Comparison of ENCODE assay signal across 9 mouse cellular contexts in genomic region chr12:12148659-12149399, GRCm38 (mm10).
A peak's percentile ranks its signal among the peaks of the same experiment; 100 is the strongest.
DNase-seq lines count a peak whose midpoint lies in the region; ATAC-seq lines count a peak whose summit lies in the region.
"Had no signal": no experiment of that assay in that cellular context is flagged by ENCODE, and none has a peak within 500 bp of the region (broad histone marks: within the 10 kb centered on the region; RNA-seq: fewer than 3 reads in every experiment).

No protein-coding gene starts in this region.

- no peaks in the 10 kb centered on the region for H3K9me3 ChIP-seq in limb, embryonic 13.5 days
- H3K9me3 ChIP-seq in limb, embryonic 10.5 days (replicated peaks): no peaks in the 10 kb centered on the region

- DNase-seq in CD4-positive, CD25-positive, alpha-beta regulatory T cell, adult 2 months (ENCODE audit: low read depth, low spot score): peak; percentile 50
- no peak for DNase-seq in limb, embryonic 10.5 days (ENCODE audit: low spot score)
- peak; percentile 11 for DNase-seq in forelimb bud, embryonic 11.5 days (ENCODE audit: low read depth, low spot score)
- peak; percentile 16 for DNase-seq in naive thymus-derived CD4-positive, alpha-beta T cell, adult 2 months (ENCODE audit: low read depth)
- DNase-seq in frontal cortex, postnatal 10 days (ENCODE audit: low spot score in 2 of 2): no peak
- DNase-seq in gastrocnemius, postnatal 10 days: no peak

- H3K4me1 ChIP-seq in limb, embryonic 13.5 days: no peaks in the 10 kb centered on the region
- H3K4me1 ChIP-seq in limb, embryonic 10.5 days: no peaks in the 10 kb centered on the region

- WGBS in limb, embryonic 13.5 days: 54% methylated on average over 3 of the region's 3 CpGs
- WGBS in limb, embryonic 10.5 days: 71% methylated on average over 3 of the region's 3 CpGs

- H3K9ac ChIP-seq in limb, embryonic 13.5 days: no peak overlapping the region
- H3K9ac ChIP-seq: liver, embryonic 14.5 days had no signal

- H3K36me3 ChIP-seq in limb, embryonic 13.5 days: no peaks in the 10 kb centered on the region
- no peaks in the 10 kb centered on the region for H3K36me3 ChIP-seq in limb, embryonic 10.5 days

- no peak overlapping the region for H3K4me3 ChIP-seq in limb, embryonic 13.5 days
- no peak overlapping the region for H3K4me3 ChIP-seq in limb, embryonic 10.5 days

- ATAC-seq in CD4-positive, CD25-positive, alpha-beta regulatory T cell, adult 4 months: no peak
- ATAC-seq in limb, embryonic 13.5 days (ENCODE audit: low FRiP score, low read depth): peak; percentile 61; the same call in 1 of the 2 replicates

- no peak overlapping the region for H3K4me2 ChIP-seq in limb, embryonic 13.5 days (replicated peaks)

- no peaks in the 10 kb centered on the region for H3K27me3 ChIP-seq in limb, embryonic 13.5 days
- H3K27me3 ChIP-seq in limb, embryonic 10.5 days (ENCODE audit: low read depth, poor library complexity, severe bottlenecking): no peaks in the 10 kb centered on the region

- H3K27ac ChIP-seq in limb, embryonic 13.5 days: no peak overlapping the region
- no peak overlapping the region for H3K27ac ChIP-seq in limb, embryonic 10.5 days
- H3K27ac ChIP-seq: liver, embryonic 14.5 days had no signal

Comparison
In these comparisons a context has a peak if more than half of its experiments do, and no peak if none do; other contexts are left out.
1. DNase-seq: peak in CD4-positive, CD25-positive, alpha-beta regulatory T cell, adult 2 months (single experiment), forelimb bud, embryonic 11.5 days (single experiment) and naive thymus-derived CD4-positive, alpha-beta T cell, adult 2 months (single experiment); none in limb, embryonic 10.5 days (single experiment), frontal cortex, postnatal 10 days (0 of 2) and gastrocnemius, postnatal 10 days (single experiment).